Mouse (Mus musculus): Measurements from ENCODE around the gene Nin.

- TF ChIP-seq CTCF (IDR thresholded peaks at IDR 0.05; ENCODE audit: low read depth, low read length) (no peak), POLR2A (IDR thresholded peaks at IDR 0.05; ENCODE audit: borderline replicate concordance, low read depth, low read length) (no peak)
Measured at GRCm38 (mm10) chr12:70156222-70156621, 42.7 kb upstream of the Nin start.

Measured in bone marrow macrophage, adult 2 months (primary cell).